Mouse (Mus musculus): ENCODE results near the gene Pex5. TPM values are rescaled to one million over a fixed set of nuclear protein-coding genes. Genes with fewer than 3 reads are reported as not detected.
A peak's percentile ranks its signal among the peaks of the same experiment; 100 is the strongest.
"Not testable (repeated sequence)": the region's sequence is repeated elsewhere in the genome, so short reads cannot be mapped to it uniquely, and the experiment has no call there.

Gene Pex5
- total RNA-seq, 2 experiments from 2014 or later: 79.0 to 84.6 TPM

- no peak for DNase-seq (ENCODE audit: extremely low spot score in 1 of 2, low spot score in 2 of 2)
- intact Hi-C loops (cut with DNase I): no loop called here
Measured at GRCm38 (mm10) chr6:124430379-124430778, 15.5 kb upstream of the Pex5 start.

GRCm38 (mm10) chr6:124427791-124428576 lies 13.1 kb upstream of the Pex5 start:
- DNase-seq (ENCODE audit: extremely low spot score in 1 of 2, low spot score in 2 of 2): no peak
- intact Hi-C loops (cut with DNase I): no loop called here

GRCm38 (mm10) chr6:124427289-124427688 lies 12.4 kb upstream of the Pex5 start:
- DNase-seq (ENCODE audit: extremely low spot score in 1 of 2, low spot score in 2 of 2): no peak

GRCm38 (mm10) chr6:124426604-124427003 lies 11.7 kb upstream of the Pex5 start:
- intact Hi-C loops (cut with DNase I): no loop called here
- no peak for DNase-seq (ENCODE audit: extremely low spot score in 1 of 2, low spot score in 2 of 2)

More at GRCm38 (mm10) chr6:124427289-124427688, 12.4 kb upstream of the Pex5 start:
- intact Hi-C loops (cut with DNase I): no loop called here

- DNase-seq (ENCODE audit: extremely low spot score in 1 of 2, low spot score in 2 of 2): no peak
- intact Hi-C loops (cut with DNase I): no loop called here
Measured at GRCm38 (mm10) chr6:124425523-124425922, 10.7 kb upstream of the Pex5 start.

GRCm38 (mm10) chr6:124425042-124425441 lies 10.2 kb upstream of the Pex5 start:
- intact Hi-C loops (cut with DNase I): not testable (repeated sequence)

GRCm38 (mm10) chr6:124424068-124424498 lies 9.2 kb upstream of the Pex5 start:
- intact Hi-C loops (cut with DNase I): no loop called here
- no peak for DNase-seq (ENCODE audit: extremely low spot score in 1 of 2, low spot score in 2 of 2)

More at GRCm38 (mm10) chr6:124425042-124425441, 10.2 kb upstream of the Pex5 start:
- DNase-seq (ENCODE audit: extremely low spot score in 1 of 2, low spot score in 2 of 2): not testable (repeated sequence)

GRCm38 (mm10) chr6:124418686-124419085 lies 3.8 kb upstream of the Pex5 start:
- intact Hi-C loops (cut with DNase I): no loop called here
- no peak for DNase-seq (ENCODE audit: extremely low spot score in 1 of 2, low spot score in 2 of 2)

GRCm38 (mm10) chr6:124415347-124416088 lies 651 bp upstream of the Pex5 start:
- intact Hi-C loops (cut with DNase I): no loop called here
- peak; percentile 80 to 88 for DNase-seq (ENCODE audit: extremely low spot score in 1 of 2, low spot score in 2 of 2)

DNA sequence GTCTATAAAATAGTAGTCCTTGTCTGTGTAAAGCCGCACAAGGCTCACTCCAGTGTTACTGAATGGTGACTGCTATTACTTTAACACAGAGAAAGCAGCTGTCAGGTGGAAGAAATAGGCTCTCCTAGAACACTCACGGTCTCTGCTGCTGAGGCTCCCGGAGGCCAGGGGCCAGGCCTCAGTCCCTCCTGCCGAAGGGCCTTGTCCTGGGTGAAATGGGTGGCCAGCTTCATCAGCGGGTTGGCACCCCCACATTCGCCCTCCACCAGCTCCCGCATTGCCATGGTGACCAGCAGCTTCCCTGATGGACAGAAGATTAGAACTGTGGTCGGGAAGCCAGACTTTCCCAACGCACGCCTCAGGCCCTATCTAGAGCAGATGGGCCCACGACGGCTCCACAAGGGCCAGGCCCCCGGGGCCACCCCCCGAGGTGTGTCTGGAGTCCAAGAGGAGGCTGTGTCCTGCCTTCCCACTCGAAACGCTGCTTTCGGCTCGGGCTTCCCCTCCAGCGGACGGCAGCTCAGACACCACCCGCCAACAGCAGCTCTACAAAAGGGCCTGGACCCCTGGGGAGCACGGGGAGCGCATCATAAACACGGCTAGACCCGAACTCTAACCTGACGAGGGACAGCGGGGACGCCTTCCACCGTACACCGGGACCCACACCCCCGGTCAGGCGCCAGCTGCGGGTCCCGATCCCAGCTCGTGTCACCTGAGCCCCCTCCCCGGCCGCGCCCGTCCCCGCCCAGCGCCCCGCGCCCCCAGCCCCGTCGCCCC lies 529 bp downstream of the Pex5 start:
- intact Hi-C loops (cut with DNase I): no loop called here
- peak in 1 of 2 experiments; percentile 71 for DNase-seq (ENCODE audit: extremely low spot score in 1 of 2, low spot score in 2 of 2)

GRCm38 (mm10) chr6:124413770-124414149 lies 1.1 kb downstream of the Pex5 start:
- no peak for DNase-seq (ENCODE audit: extremely low spot score in 1 of 2, low spot score in 2 of 2)
- intact Hi-C loops (cut with DNase I): no loop called here

DNA sequence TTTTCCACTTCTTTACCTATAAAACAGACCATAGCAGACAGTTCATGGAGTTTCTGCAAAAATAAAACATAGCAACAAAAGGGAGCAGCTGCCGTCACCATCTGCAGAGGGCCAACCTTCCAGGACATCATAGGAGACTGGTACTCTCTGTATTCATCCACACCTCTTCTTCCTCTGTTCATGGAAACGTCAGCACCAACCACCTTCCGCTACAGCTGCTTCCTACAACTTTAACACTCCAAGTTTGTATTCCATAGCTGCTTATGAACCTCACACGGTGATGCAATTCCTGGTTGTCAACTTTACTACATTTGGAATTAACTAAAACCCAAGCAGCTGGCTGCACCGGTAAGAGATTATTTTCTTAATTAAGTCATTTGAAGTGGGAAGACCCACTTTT lies 6.5 kb downstream of the Pex5 start:
- intact Hi-C loops (cut with DNase I): loop anchor here (10.0 kb wide), 1 partner anchor 1524 kb away; no protein-coding TSS in a partner anchor
- no peak for DNase-seq (ENCODE audit: extremely low spot score in 1 of 2, low spot score in 2 of 2)

- DNase-seq (ENCODE audit: extremely low spot score in 1 of 2, low spot score in 2 of 2): no peak
- intact Hi-C loops (cut with DNase I): loop anchor here (10.0 kb wide), 1 partner anchor 1522 kb away; no protein-coding TSS in a partner anchor
Measured at GRCm38 (mm10) chr6:124407180-124407579, 7.7 kb downstream of the Pex5 start.

- intact Hi-C loops (cut with DNase I): loop anchor here (10.0 kb wide), 1 partner anchor 1522 kb away; no protein-coding TSS in a partner anchor
- DNase-seq (ENCODE audit: extremely low spot score in 1 of 2, low spot score in 2 of 2): no peak
Measured at GRCm38 (mm10) chr6:124406326-124406725, 8.5 kb downstream of the Pex5 start.

- intact Hi-C loops (cut with DNase I): loop anchor here (10.0 kb wide), 1 partner anchor 1515 kb away; no protein-coding TSS in a partner anchor
Measured at GRCm38 (mm10) chr6:124399738-124400137, 15.1 kb downstream of the Pex5 start.

GRCm38 (mm10) chr6:124394991-124395390 lies 19.9 kb downstream of the Pex5 start:
- intact Hi-C loops (cut with DNase I); DNase-seq (ENCODE audit: extremely low spot score in 1 of 2, low spot score in 2 of 2): not testable (repeated sequence)

More at GRCm38 (mm10) chr6:124399738-124400137, 15.1 kb downstream of the Pex5 start:
- no peak for DNase-seq (ENCODE audit: extremely low spot score in 1 of 2, low spot score in 2 of 2)

GRCm38 (mm10) chr6:124380142-124380541 lies 34.7 kb downstream of the Pex5 start:
- intact Hi-C loops (cut with DNase I): loop anchor here (2.0 to 5.0 kb wide), 2 partner anchors 117 to 448 kb away; no protein-coding TSS in a partner anchor
- no peak for DNase-seq (ENCODE audit: extremely low spot score in 1 of 2, low spot score in 2 of 2)

DNA sequence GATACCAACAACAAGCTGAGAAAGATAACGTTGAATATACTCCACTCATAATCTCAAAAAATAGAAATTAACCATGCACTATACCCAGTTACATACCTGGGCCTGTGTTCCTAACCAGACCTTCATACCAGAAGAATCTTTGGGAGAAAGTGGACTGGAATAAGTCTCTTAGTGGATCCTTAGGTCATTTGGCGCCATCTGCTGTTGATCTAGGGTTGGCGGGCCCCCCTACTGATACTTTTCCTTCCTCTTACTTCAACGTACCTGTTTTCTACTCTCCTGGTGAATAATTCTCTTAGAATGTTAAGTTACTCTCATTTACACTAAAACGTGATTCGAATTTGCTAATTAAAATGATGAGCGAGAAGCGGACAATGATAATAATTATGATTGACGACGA lies 35.5 kb downstream of the Pex5 start:
- intact Hi-C loops (cut with DNase I): loop anchor here (10.0 kb wide), 2 partner anchors 1045 to 1485 kb away; no protein-coding TSS in a partner anchor
- DNase-seq (ENCODE audit: extremely low spot score in 1 of 2, low spot score in 2 of 2): peak; percentile 61 to 63
